Mouse (Mus musculus) forebrain, postnatal 0 days (tissue): Measurements from ENCODE around the gene Fam189a1. TPM values are rescaled to one million over a fixed set of nuclear protein-coding genes. Genes with fewer than 3 reads are reported as not detected.
A peak's percentile ranks its signal among the peaks of the same experiment; 100 is the strongest.

Experiments
- ATAC-seq: fragments of 200-750 bp; cut with Nextera tagmentation; 2 replicates; pipeline ENCODE4 v1.8.0; 2017; ENCODE audit warnings: mild to moderate bottlenecking, moderate library complexity
- DNase-seq: peaks from one replicate; pipeline ENCODE4 v3.0.0-alpha.2; 2015
- H3K27ac ChIP-seq: fragments of 300-500 bp; sonication (generic); 2 replicates; pipeline ENCODE4 v1.5.1; 2014; ENCODE audit warnings: low read depth, mild to moderate bottlenecking, antibody characterized with exemption, low read length, moderate library complexity, mixed read lengths
- H3K27me3 ChIP-seq: fragments of 300-500 bp; sonication (generic); 2 replicates; pipeline ENCODE4 v1.6.1; 2014; ENCODE audit warnings: mild to moderate bottlenecking, low read length, mixed read lengths; ENCODE audit not compliant: insufficient read depth
- H3K36me3 ChIP-seq: fragments of 300-500 bp; sonication (generic); 2 replicates; pipeline ENCODE4 v1.6.1; 2014; ENCODE audit warnings: mild to moderate bottlenecking, moderate library complexity; ENCODE audit not compliant: insufficient read depth
- H3K4me1 ChIP-seq: fragments of 300-500 bp; sonication (generic); 2 replicates; pipeline ENCODE4 v1.6.1; 2014; ENCODE audit warnings: antibody characterized with exemption; ENCODE audit not compliant: insufficient read depth
- H3K4me2 ChIP-seq: fragments of 300-500 bp; sonication (generic); 2 replicates; pipeline ENCODE4 v1.6.1; 2014; ENCODE audit warnings: low read depth, mild to moderate bottlenecking, moderate library complexity
- H3K4me3 ChIP-seq: fragments of 300-500 bp; sonication (generic); 2 replicates; pipeline ENCODE4 v1.5.1; 2014; ENCODE audit warnings: low read depth, low read length, mixed read lengths
- H3K9ac ChIP-seq: fragments of 300-500 bp; sonication (generic); 2 replicates; pipeline ENCODE4 v1.6.1; 2014; ENCODE audit warnings: mild to moderate bottlenecking
- H3K9me3 ChIP-seq: fragments of 300-500 bp; sonication (generic); 2 replicates; pipeline ENCODE4 v1.6.1; 2016; ENCODE audit warnings: low read length
- CTCF ChIP-seq: sonication (generic); IDR thresholded peaks from 2 replicates; pipeline ENCODE4 v1.5.1; 2016; ENCODE audit warnings: antibody characterized with exemption, control low read depth, low read depth
- WGBS: fragments of 180-500 bp; shearing (Covaris S2); extraction: QIAGEN DNeasy Blood & Tissue Kit; methylation state at CpG from one replicate; pipeline ENCODE4 v1.1.7; 2014; 5-methylcytosine and 5-hydroxymethylcytosine counted together
- polyA plus RNA-seq: library from polyadenylated mRNA; unstranded; fragments of >200 nt; fragmentation: Nextera tagmentation; extraction: Ambion mirVana; gene quantifications from 2 replicates; pipeline ENCODE4 v1.2.1, GENCODE M21; 2015
- total RNA-seq: library from RNA; depleted of rRNA; stranded (reverse); fragments of >200 nt; gene quantifications from 2 replicates; pipeline ENCODE4 v1.2.3, GENCODE M21; 2014

Fam189a1 gene
- total and polyA plus RNA-seq, 2 experiments from 2014 or later = 15.2 to 20.8 TPM

GRCm38 (mm10) chr7:65082778-65083091 lies 73.6 kb downstream of the Fam189a1 start:
- no peak overlapping the region for H3K27ac ChIP-seq
- no peak for DNase-seq
- ATAC-seq = no peak
- no peaks in the 10 kb centered on the region for H3K4me1 ChIP-seq
- 29% methylated on average over 3 of the region's 3 CpGs for WGBS
- no peak overlapping the region for H3K4me2 ChIP-seq
- no peak overlapping the region for H3K4me3 ChIP-seq
- no peak overlapping the region for H3K9ac ChIP-seq
- TF ChIP-seq CTCF = no peak
- H3K36me3 ChIP-seq = no peaks in the 10 kb centered on the region
- no peaks in the 10 kb centered on the region for H3K9me3 ChIP-seq
- no peaks in the 10 kb centered on the region for H3K27me3 ChIP-seq

DNA sequence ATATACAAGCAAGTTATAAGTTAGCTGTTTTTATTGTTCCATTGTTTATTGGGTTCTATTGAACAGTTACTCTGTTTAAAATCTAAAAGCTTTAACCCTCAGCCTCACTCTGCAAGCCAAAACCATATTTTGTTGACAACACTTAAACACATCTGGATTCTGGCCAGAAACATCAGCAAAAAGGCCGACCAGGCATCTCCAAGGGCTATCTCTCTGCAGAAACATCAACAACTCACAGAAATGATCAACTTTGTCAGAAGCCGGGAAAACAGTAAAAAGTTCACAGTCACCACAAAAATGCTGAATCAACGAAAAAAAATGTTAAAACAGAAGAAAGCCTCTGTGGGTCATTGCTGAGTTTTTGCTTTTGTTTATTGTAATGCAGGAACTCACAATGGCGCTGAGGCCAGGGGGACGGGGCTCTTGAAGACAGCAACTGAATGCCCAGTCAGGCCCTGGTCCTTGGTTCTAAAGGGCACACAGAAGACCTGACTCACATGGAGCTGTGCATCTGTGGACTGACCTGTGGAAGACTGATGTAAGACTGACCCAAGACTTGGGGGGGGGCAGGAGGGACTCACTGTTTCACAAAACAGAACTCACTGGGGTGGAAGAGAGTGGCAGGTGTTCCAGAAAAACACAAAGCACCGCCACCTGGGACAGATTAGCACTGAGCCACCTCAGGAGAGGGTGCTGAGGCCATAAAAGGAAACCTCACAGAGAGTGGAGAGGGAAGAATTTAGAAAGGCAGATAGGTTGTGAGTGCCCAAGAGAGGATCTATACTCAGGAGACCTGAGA lies 74.2 kb downstream of the Fam189a1 start:
- H3K4me1 ChIP-seq = no peaks in the 10 kb centered on the region
- no peak overlapping the region for H3K4me3 ChIP-seq
- ATAC-seq = no peak
- no peaks in the 10 kb centered on the region for H3K27me3 ChIP-seq
- DNase-seq = no peak
- TF ChIP-seq CTCF = no peak
- H3K36me3 ChIP-seq = no peaks in the 10 kb centered on the region
- 29% methylated on average over 6 of the region's 6 CpGs for WGBS
- H3K4me2 ChIP-seq = no peak overlapping the region
- no peak overlapping the region for H3K27ac ChIP-seq
- no peak overlapping the region for H3K9ac ChIP-seq
- no peaks in the 10 kb centered on the region for H3K9me3 ChIP-seq

- H3K4me1 ChIP-seq = no peaks in the 10 kb centered on the region
- TF ChIP-seq CTCF = no peak
- ATAC-seq (no peak), DNase-seq (no peak)
- no peak overlapping the region for H3K4me2 ChIP-seq
- no peak overlapping the region for H3K9ac ChIP-seq
- no peaks in the 10 kb centered on the region for H3K36me3 ChIP-seq
- H3K9me3 ChIP-seq = no peaks in the 10 kb centered on the region
- no peak overlapping the region for H3K4me3 ChIP-seq
- no peaks in the 10 kb centered on the region for H3K27me3 ChIP-seq
- no peak overlapping the region for H3K27ac ChIP-seq
- 85% methylated on average over 4 of the region's 4 CpGs for WGBS
Measured at GRCm38 (mm10) chr7:65076134-65076533, 80.2 kb downstream of the Fam189a1 start.

DNA sequence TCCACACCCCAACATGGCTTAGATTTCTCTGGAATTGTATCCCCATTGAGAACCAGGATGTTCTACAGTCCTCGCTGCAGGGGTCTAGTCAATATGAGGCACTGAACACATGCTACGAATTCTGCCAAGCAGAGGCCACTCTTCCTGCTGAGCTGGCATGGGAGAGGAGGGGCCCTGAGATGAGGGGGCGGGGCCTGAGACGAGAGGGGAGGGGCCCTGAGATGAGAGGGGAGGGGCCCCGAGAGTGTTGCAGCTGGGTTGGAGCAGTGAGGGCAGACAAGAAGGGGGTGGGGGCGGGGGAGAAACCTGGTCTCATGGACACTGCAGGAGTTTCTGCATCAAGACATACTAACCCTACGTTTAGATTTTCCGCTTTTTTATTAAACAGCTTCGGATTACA lies 82.2 kb downstream of the Fam189a1 start:
- H3K9me3 ChIP-seq = no peaks in the 10 kb centered on the region
- no peak overlapping the region for H3K4me2 ChIP-seq
- H3K9ac ChIP-seq = no peak overlapping the region
- no peaks in the 10 kb centered on the region for H3K36me3 ChIP-seq
- no peak overlapping the region for H3K4me3 ChIP-seq
- WGBS = 52% methylated on average over 9 of the region's 9 CpGs
- TF ChIP-seq CTCF = no peak
- no peaks in the 10 kb centered on the region for H3K4me1 ChIP-seq
- peak; percentile 34; the same call in 1 of the 2 replicates for ATAC-seq
- no peaks in the 10 kb centered on the region for H3K27me3 ChIP-seq
- DNase-seq = no peak
- no peak overlapping the region for H3K27ac ChIP-seq

DNA sequence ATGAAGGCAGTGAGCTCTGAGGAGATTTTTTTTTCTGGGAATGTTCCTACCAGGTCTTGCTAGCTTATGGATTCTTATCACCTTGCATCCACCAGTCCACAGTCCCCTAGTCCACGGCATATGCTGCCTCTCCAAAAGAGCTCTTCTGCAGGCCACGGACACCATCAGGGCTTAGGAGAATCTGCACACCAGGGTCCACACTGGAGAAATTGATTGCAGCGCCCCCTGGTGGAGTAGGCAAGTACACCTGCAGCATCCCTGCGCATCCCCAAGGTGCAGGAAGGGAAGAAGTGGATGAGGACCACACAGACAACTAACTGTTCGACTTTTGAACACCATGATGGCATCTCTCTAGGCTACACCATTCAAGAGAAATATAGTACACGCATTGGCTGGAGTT lies 82.8 kb downstream of the Fam189a1 start:
- Histone ChIP-seq H3K36me3 (no peaks in the 10 kb centered on the region), H3K9me3 (no peaks in the 10 kb centered on the region), H3K4me1 (no peaks in the 10 kb centered on the region), H3K9ac (no peak overlapping the region), H3K27ac (no peak overlapping the region), H3K4me2 (no peak overlapping the region), H3K27me3 (no peaks in the 10 kb centered on the region), H3K4me3 (no peak overlapping the region)
- peak; percentile 71 for DNase-seq
- WGBS = 23% methylated on average over 6 of the region's 6 CpGs
- TF ChIP-seq CTCF = peak; percentile 86
- peak; percentile 73 for ATAC-seq

GRCm38 (mm10) chr7:65066211-65066610 lies 90.2 kb downstream of the Fam189a1 start:
- ATAC-seq = no peak

GRCm38 (mm10) chr7:65065457-65065856 lies 90.9 kb downstream of the Fam189a1 start:
- Histone ChIP-seq H3K9ac (no peak overlapping the region), H3K4me2 (no peak overlapping the region), H3K27ac (no peak overlapping the region), H3K4me1 (no peaks in the 10 kb centered on the region), H3K27me3 (no peaks in the 10 kb centered on the region), H3K4me3 (no peak overlapping the region), H3K36me3 (no peaks in the 10 kb centered on the region), H3K9me3 (no peaks in the 10 kb centered on the region)
- WGBS = 80% methylated on average over 7 of the region's 7 CpGs
- no peak for DNase-seq
- no peak for TF ChIP-seq CTCF
- ATAC-seq = no peak

More at GRCm38 (mm10) chr7:65066211-65066610, 90.2 kb downstream of the Fam189a1 start:
- no peaks in the 10 kb centered on the region for H3K27me3 ChIP-seq
- 87% methylated on average over 7 of the region's 7 CpGs for WGBS
- no peak overlapping the region for H3K4me3 ChIP-seq
- no peak overlapping the region for H3K4me2 ChIP-seq
- H3K9me3 ChIP-seq = no peaks in the 10 kb centered on the region
- TF ChIP-seq CTCF = no peak
- no peak overlapping the region for H3K27ac ChIP-seq
- no peak overlapping the region for H3K9ac ChIP-seq
- no peaks in the 10 kb centered on the region for H3K36me3 ChIP-seq
- no peak for DNase-seq
- H3K4me1 ChIP-seq = no peaks in the 10 kb centered on the region
